Mouse (Mus musculus): ENCODE data around the gene Pbx3.

DNA sequence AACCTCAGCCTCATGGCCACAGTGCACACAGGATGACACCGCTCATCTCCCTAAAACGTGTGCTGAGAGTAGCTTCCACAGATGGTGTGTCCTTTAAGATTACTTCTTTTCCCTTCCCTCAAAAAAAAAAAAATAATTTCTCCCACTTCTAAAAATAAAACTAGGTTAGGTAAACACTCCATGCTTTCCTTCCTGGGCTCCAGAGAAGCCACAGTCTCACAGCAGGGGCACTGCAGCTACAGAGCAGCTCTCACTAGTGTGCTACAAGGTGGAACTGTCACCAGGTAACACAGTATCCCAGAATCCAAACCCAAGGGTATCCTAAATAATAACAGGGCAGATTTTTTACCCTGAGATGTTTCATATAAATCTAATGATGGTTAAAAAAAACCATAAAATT is 185.6 kb downstream of the Pbx3 start:
- TF ChIP-seq POLR2A (IDR thresholded peaks at IDR 0.05; ENCODE audit: low read depth, low read length) (no peak), CTCF (IDR thresholded peaks at IDR 0.05; ENCODE audit: extremely low read depth, insufficient read length, insufficient replicate concordance, low read depth, low read length) (no peak)

Measured in small intestine, adult 2 months (tissue).